Mouse (Mus musculus) small intestine, adult 2 months (tissue): ENCODE data around the gene Mgea5.

Experiments used
- CTCF ChIP-seq: fragments of 200-500 bp; IDR thresholded peaks from 2 replicates; pipeline ENCODE4 v1.5.1; 2012; ENCODE audit warnings: low read depth, mild to moderate bottlenecking, control low read depth, inconsistent platforms, low read length, moderate library complexity, mixed read lengths; ENCODE audit not compliant: insufficient replicate concordance, insufficient read length; ENCODE audit errors: extremely low read depth
- POLR2A ChIP-seq: fragments of 200-500 bp; IDR thresholded peaks from 2 replicates; pipeline ENCODE4 v1.6.1; 2012; ENCODE audit warnings: low read depth, mild to moderate bottlenecking, control low read depth, inconsistent platforms, low read length, moderate library complexity

GRCm38 (mm10) chr19:45718286-45718685, 65.4 kb downstream of the Mgea5 start:
- TF ChIP-seq POLR2A (no peak), CTCF (no peak)
